Mouse (Mus musculus) ES-Bruce4 (cell line): ENCODE results near the gene Slco1a5. TPM values are rescaled to one million over a fixed set of nuclear protein-coding genes. Genes with fewer than 3 reads are reported as not detected.
"Not testable (repeated sequence)": the region's sequence is repeated elsewhere in the genome, so short reads cannot be mapped to it uniquely, and the experiment has no call there.

Experiments used
- H3K27ac ChIP-seq: 2 replicates; pipeline ENCODE4 v1.5.1; 2012; ENCODE audit warnings: low read length, inconsistent platforms; ENCODE audit not compliant: insufficient read depth
- H3K27me3 ChIP-seq: 2 replicates; pipeline ENCODE4 v1.6.1; 2012; ENCODE audit warnings: mild to moderate bottlenecking, low read length, inconsistent platforms; ENCODE audit not compliant: control insufficient read depth, poor library complexity, insufficient read depth, severe bottlenecking
- H3K36me3 ChIP-seq: 2 replicates; pipeline ENCODE4 v1.6.1; 2012; ENCODE audit warnings: inconsistent platforms, mild to moderate bottlenecking, low read length, moderate library complexity; ENCODE audit not compliant: control insufficient read depth, poor library complexity, insufficient read depth, severe bottlenecking
- H3K4me1 ChIP-seq: one replicate; pipeline ENCODE4 v1.8.1; 2011; ENCODE audit warnings: low read length; ENCODE audit not compliant: control insufficient read depth, insufficient read depth
- H3K4me3 ChIP-seq: 2 replicates; pipeline ENCODE4 v1.5.1; 2011; ENCODE audit warnings: low read depth, mild to moderate bottlenecking, low read length
- H3K9ac ChIP-seq: 2 replicates; pipeline ENCODE4 v1.6.1; 2012; ENCODE audit warnings: low read depth, mild to moderate bottlenecking, inconsistent platforms; ENCODE audit not compliant: poor library complexity, severe bottlenecking
- H3K9me3 ChIP-seq: replicated peaks from 2 replicates; pipeline ENCODE4 v1.6.1; 2012; ENCODE audit warnings: mild to moderate bottlenecking, low read length, inconsistent platforms; ENCODE audit not compliant: control insufficient read depth, poor library complexity, insufficient read depth, severe bottlenecking
- CTCF ChIP-seq: IDR thresholded peaks from one replicate; pipeline ENCODE4 v1.8.1; 2011; ENCODE audit warnings: low read depth, low read length
- EP300 ChIP-seq: IDR thresholded peaks from 2 replicates; pipeline ENCODE4 v1.6.1; 2011; ENCODE audit warnings: low read depth, low read length; ENCODE audit not compliant: insufficient read depth
- POLR2A ChIP-seq: IDR thresholded peaks from one replicate; pipeline ENCODE4 v1.8.1; 2011; ENCODE audit warnings: low read length; ENCODE audit not compliant: insufficient read depth
- polyA plus RNA-seq: library from polyadenylated mRNA; stranded (reverse); fragments of >200 nt; gene quantifications from 2 replicates; pipeline ENCODE4 v1.2.4, GENCODE M21; 2011; ENCODE audit warnings: low read depth; ENCODE audit not compliant: missing spikeins, insufficient read depth, insufficient read length

Gene Slco1a5
- polyA plus RNA-seq, 1 experiment: not detected

- Histone ChIP-seq H3K9me3 (no peaks in the 10 kb centered on the region; the same call in 1 of the 2 replicates), H3K4me3 (no peak overlapping the region), H3K36me3 (no peaks in the 10 kb centered on the region), H3K27me3 (no peaks in the 10 kb centered on the region), H3K27ac (no peak overlapping the region), H3K4me1 (no peaks in the 10 kb centered on the region), H3K9ac (no peak overlapping the region)
- TF ChIP-seq EP300 (no peak), POLR2A (no peak), CTCF (no peak)
Measured at GRCm38 (mm10) chr6:142317106-142317505, 5.7 kb downstream of the Slco1a5 start.

- Histone ChIP-seq H3K36me3 (no peaks in the 10 kb centered on the region), H3K27ac (no peak overlapping the region), H3K9me3 (no peaks in the 10 kb centered on the region; the same call in 1 of the 2 replicates), H3K4me3 (no peak overlapping the region), H3K4me1 (no peaks in the 10 kb centered on the region), H3K9ac (no peak overlapping the region), H3K27me3 (no peaks in the 10 kb centered on the region)
- TF ChIP-seq EP300 (no peak), CTCF (no peak), POLR2A (no peak)
Measured at GRCm38 (mm10) chr6:142314285-142314684, 8.5 kb downstream of the Slco1a5 start.

- no peaks in the 10 kb centered on the region for H3K36me3 ChIP-seq
- H3K27ac ChIP-seq: no peak overlapping the region
- H3K9ac ChIP-seq: no peak overlapping the region
- TF ChIP-seq EP300 (no peak), POLR2A (no peak), CTCF (no peak)
- no peak overlapping the region for H3K4me3 ChIP-seq
- H3K4me1 ChIP-seq: no peaks in the 10 kb centered on the region
- no peaks in the 10 kb centered on the region for H3K9me3 ChIP-seq
- H3K27me3 ChIP-seq: no peaks in the 10 kb centered on the region
Measured at GRCm38 (mm10) chr6:142305076-142305475, 17.7 kb downstream of the Slco1a5 start.

GRCm38 (mm10) chr6:142298098-142298497 lies 24.7 kb downstream of the Slco1a5 start, which contains the start of gene Iapp:
Gene Iapp, plus strand, starts transcription at chr6:142298423.
- Histone ChIP-seq H3K4me1 (no peaks in the 10 kb centered on the region), H3K36me3 (no peaks in the 10 kb centered on the region), H3K9ac (no peak within 1 kb of the TSS), H3K9me3 (no peaks in the 10 kb centered on the region), H3K27ac (no peak within 1 kb of the TSS), H3K4me3 (no peak within 1 kb of the TSS), H3K27me3 (no peaks in the 10 kb centered on the region)
- no peak for TF ChIP-seq POLR2A
- TF ChIP-seq EP300: no peak
- no peak for TF ChIP-seq CTCF

- Histone ChIP-seq H3K36me3 (no peaks in the 10 kb centered on the region), H3K4me3 (no peak overlapping the region), H3K9ac (no peak overlapping the region), H3K27me3 (no peaks in the 10 kb centered on the region), H3K9me3 (no peaks in the 10 kb centered on the region), H3K27ac (no peak overlapping the region), H3K4me1 (no peaks in the 10 kb centered on the region)
- no peak for TF ChIP-seq CTCF
- no peak for TF ChIP-seq EP300
- no peak for TF ChIP-seq POLR2A
Measured at GRCm38 (mm10) chr6:142289413-142290118, 33.2 kb downstream of the Slco1a5 start.

GRCm38 (mm10) chr6:142275721-142276442 lies 46.9 kb downstream of the Slco1a5 start:
- Histone ChIP-seq H3K27ac (no peak overlapping the region), H3K27me3 (no peaks in the 10 kb centered on the region), H3K4me1 (no peaks in the 10 kb centered on the region), H3K36me3 (no peaks in the 10 kb centered on the region), H3K4me3 (no peak overlapping the region), H3K9ac (no peak overlapping the region), H3K9me3 (no peaks in the 10 kb centered on the region)
- TF ChIP-seq CTCF (no peak), POLR2A (no peak), EP300 (no peak)

GRCm38 (mm10) chr6:142250738-142251307 lies 72.0 kb downstream of the Slco1a5 start:
- H3K27ac ChIP-seq, H3K9me3 ChIP-seq, H3K4me3 ChIP-seq, H3K9ac ChIP-seq, H3K27me3 ChIP-seq, H3K36me3 ChIP-seq, H3K4me1 ChIP-seq: not testable (repeated sequence)
